Mouse (Mus musculus) NIH3T3 (cell line): ENCODE data around the gene Rundc3a.
A peak's percentile ranks its signal among the peaks of the same experiment; 100 is the strongest.
"Not testable (repeated sequence)": the region's sequence is repeated elsewhere in the genome, so short reads cannot be mapped to it uniquely, and the experiment has no call there.

Source experiments
- DNase-seq: peaks from one replicate; pipeline ENCODE4 v3.0.0-alpha.2; 2012; ENCODE audit warnings: low read depth

The Rundc3a gene

DNA sequence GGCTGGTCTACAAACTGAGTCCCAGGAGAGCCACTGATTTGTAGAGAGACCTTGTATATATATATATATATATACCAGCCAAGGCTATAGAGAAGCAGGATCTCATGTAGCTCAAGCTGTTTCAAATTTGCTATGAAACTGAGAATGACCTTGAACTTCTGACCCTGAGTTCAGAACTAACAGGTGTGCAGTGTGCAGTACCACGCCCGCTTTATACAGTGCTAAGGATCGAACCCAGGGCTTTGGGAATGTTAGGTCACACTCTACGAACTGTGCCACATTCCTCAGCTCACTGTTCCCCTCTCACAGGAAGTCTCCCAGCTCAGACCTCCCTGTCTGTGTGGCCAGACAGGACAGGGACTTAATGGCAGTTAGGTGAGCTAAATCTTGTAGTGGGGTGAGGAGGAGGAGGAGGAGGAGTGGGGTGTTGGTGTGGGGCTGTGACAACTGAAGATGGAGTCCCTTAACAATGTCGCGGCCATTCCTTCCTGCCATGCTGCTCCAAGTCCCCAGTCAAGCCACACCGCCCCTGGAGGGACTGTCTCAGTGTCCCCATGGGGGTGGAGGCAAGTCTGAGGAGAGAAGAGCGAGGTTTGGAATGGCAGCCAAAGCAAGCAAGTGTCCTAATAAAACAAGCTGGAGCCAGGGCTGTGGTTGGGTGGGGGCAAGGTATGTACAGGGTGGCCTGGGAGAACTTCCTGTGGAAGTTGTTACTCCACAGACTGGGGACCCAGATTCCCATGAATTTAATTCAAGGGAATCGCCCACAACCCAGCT is 25.5 kb upstream of the Rundc3a start:
- DNase-seq: no peak

DNA sequence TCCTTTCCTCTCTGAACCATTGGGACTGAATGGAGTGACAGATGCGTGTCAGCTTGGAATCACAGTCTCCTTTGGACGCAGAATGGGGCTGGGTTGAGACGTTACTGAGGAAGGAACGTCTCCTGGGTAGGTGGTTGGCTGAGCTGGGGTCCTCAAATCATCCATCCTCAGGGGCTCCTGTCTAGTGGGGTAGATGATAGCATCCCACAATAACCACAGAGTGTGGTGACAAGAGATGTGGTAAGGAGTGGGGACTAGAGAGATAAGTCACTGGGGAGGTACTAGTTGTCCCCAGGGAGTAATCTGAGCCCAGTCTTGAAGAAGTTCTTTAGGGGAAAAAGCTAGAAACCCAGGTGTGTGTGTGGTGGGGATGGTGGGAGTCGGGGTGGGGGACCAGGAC is 24.9 kb upstream of the Rundc3a start:
- no peak for DNase-seq

DNA sequence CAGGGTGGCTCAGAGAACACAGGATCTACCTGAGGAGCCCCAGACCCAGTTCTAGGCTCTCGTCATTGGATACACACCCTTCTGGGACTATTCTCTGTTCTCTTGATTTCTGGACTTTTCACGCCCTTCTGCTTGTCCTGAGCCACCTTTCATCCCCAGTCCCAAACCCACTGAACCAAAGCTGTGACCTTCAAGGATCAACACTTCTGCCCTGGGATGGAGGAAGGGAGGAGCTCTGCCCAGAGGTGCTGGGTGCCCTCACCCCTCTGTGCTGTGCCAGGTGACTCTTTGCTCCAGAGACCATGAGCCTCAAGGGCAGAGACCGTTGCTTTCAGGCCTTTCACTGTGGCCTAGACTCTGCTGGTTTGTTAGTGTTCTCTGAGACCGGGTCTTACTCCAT is 23.9 kb upstream of the Rundc3a start:
- no peak for DNase-seq

DNA sequence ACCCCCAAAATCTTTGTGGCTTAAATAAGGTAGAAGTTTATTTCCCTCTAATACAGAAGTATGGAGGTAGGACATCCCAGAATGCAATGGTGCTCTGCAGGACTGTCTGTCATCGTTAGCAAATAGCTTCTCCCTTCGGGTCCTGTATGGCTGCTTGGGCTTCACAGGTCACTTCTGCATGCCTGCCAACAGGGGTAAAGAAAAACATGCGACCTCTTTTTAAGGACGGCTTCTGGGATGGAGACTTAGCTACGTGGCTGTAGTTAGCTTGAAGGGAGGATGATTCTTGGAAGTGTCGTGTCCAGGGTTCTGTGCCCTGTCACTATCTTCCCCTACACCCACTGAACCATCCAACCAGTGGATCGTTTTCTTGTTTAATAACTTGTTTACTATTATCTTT is 22.9 kb upstream of the Rundc3a start:
- DNase-seq: no peak

DNA sequence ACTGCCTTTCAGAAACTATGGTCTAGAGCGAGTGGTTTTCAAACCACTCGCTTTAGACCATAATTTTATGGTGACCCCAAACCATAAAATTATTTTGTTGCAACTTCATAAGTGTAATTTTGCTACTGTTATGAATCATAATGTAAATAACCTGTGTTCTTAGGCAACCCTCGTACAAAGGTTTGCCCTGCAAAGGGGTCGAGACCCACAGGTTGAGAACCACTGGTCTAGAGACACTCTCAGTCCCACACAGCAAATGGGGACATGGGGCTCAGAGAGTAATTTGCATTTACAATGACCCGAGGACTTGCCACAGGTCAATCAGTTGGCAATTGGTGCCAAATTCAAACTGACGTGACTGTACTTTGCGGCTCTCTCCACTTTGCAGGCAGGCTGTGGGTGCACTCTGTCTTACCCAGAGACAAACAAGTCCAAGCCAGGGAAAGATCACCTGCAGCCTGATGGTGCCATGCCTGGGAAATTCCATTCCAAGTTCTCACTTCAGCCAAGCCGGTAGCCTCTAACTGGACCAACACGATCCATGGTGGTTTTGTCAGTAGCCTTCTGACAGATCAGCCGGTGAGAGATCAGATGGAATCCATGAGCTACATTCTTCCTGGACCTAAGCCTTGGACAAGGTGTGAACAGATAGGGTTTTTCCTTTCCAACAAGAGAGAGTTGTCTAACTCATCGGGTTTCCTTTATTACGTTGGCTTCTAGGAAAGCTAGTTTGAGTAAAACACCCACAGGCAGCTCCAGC is 21.1 kb upstream of the Rundc3a start:
- DNase-seq: no peak

DNA sequence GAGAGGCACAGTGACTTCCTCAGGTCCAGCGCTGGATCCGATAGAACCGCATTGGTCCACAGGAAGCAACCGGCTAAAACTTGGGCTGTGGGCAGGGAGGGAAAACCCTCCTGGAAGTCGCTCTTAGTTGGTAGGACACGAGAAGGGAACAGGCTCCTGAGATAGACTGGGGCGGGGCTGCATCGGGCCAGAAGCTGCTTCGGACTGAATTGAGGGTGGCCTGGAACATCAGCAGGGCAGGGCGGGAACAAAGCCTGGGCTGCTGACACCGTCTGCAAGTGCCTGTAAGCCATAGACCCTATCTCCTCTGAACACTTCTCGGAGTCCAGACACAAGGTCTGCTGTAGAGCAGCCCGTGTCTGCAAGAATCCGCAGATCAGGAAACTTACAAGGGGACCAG is 20.3 kb upstream of the Rundc3a start:
- DNase-seq: no peak

DNA sequence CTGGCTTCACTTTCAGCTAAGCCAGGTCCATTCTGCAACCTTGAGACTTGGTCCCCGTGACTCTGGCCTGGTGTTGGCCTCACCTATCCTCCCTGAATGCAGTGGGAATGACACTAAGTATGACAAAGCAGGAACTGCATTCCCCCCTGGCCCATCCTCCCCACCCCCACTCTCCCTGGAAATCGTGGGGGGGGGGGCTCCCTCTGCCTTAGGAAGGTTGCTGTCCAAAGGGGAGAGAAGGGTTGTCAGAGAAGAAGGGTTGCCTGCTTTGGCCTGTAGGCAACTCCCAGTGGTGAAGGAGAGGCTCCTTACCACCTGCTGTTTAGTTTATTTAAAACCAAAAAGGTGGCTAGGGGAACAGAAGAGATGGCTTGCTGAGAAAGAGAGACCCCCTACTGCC is 19.6 kb upstream of the Rundc3a start:
- DNase-seq: no peak

DNA sequence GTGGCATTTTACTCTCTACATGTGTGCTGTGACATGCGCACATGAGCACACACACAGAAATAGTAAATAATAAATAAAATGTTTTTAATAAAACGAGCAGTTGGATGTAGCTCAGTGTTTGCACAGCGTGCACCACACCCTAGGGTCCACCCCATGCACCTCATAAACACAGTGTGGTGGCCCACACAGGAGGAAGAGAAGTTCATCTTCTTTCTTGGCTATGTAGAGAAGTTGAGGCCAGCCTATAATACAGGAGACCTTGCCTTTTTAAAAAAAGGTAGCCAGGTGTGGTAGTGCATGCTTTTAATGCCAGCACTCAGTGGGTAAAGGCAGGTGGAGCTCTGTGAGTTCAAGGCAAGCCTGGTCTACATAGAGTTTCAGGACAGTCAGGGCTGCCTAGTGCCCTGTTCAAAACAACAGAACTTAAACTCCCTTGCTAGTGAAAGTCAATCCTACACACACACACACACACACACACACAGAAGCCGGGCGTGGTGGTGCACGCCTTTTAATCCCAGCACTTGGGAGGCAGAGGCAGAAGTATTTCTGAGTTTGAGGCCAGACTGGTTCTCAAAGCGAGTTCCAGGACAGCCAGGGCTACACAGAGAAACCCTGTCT is 19.0 kb upstream of the Rundc3a start:
- no peak for DNase-seq

DNA sequence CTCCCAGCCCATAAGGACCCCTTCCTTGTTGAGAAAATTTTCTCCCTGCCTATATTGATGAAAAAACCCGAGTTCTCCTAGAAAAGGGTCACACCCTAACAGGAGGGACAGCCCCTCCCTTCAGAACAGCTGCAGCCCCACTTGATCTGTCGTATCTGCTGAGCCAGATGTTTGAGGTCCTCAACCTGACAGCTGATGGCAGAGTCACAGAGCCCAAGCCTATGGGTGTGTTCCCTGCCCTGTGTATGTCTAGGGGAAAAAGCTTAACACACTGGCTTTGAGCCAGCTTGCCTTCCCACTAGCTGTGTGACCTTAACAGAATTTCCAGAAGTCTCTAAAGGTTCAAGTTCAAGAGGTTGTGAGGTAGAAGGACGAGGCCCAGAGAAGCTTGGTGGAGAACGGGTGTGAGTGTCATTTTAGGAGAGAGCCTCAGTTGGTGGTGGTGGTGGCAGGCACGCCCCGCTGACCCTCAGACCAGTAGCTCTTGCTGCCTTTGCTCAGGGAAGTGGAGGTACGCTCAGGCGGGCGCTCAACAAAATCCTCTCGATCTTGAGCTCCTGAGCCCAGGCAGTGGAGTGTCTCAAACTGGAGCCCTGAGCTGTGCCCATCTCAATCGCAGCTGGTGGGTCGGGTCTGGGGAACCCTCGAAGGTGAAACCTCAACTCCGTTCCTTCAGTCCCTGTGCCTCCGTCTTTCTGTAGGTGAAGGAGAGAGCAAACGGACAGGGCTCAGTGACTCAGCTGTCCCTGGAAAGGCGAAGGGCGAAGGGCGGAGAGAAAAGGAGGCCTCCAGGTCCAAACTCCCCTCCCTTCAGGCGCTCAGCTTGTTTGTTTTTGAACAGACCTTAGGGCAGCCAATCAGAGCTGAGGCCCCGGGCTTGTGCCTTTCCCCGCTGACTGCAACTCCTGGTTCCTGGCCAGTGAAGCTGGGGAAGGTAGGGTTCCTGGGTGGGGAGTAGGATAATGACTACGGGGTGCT is 17.7 kb upstream of the Rundc3a start:
- peak; percentile 51 for DNase-seq

DNA sequence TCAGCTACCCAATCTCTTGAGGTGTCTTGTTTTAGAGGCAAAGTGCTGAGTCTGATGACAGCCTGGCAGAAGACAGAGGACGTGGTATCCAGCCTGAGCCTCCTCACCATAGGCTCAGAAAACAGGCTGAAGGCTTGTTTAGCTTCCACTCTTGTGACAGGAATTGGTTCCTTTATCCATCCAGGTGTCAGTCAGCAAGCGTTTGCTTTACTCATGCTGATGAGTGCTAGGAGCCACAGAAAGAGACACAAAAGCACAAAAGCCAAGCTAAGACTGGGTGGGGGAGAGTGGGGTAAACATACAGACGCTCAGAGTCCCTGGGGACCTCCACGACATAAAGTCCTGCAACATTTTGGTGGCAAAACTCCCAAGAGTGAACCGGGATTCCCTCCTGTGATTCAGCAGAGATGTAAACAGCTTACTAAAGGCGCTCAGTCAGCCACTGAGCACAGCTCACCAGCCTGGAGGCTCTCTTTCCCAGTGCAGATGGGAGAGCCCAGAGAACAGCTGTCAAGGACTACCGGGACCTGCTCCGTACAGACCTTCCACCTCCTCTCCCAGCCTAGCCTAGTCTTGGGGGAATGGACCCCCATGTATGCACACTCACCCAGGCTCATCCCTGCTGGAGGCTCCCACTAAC is 16.9 kb upstream of the Rundc3a start:
- DNase-seq: peak; percentile 35

DNA sequence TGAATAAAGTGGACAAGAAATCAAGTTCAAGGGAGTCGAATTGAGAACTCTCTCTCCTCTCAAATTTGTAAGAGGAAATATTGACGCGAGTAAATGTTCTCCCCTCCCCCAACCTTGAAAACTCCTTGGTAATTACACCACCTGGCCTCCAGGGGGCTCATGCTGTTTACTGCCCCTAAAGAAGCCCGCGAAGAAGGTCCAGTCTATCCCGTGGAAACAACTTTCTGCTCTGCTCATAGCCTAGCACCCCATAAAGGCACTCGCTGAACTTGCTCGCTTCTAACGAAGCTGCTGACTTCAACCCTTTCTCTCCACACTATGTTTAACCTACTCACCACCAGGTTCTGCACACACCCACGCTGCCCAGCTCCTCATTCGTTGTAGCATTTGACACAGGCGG is 16.0 kb upstream of the Rundc3a start:
- no peak for DNase-seq

DNA sequence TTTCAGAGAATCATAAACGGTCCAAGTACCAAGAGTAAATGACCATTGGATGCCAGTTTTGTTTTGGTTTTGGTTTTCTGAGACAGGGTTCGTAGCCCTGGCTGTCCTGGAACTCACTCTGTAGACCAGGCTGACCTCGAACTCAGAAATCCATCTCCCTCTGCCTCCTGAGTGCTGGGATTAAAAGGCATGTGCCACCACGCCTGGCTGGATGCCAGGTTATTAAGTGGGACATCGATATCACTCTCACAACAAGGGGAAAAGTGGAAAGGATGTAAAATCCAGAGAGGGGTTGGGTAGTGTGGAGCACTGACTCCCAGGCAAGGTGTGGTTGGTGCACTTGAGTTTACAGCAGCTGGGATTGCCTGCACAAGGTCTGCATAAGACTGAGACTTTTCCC is 13.1 kb upstream of the Rundc3a start:
- no peak for DNase-seq

DNA sequence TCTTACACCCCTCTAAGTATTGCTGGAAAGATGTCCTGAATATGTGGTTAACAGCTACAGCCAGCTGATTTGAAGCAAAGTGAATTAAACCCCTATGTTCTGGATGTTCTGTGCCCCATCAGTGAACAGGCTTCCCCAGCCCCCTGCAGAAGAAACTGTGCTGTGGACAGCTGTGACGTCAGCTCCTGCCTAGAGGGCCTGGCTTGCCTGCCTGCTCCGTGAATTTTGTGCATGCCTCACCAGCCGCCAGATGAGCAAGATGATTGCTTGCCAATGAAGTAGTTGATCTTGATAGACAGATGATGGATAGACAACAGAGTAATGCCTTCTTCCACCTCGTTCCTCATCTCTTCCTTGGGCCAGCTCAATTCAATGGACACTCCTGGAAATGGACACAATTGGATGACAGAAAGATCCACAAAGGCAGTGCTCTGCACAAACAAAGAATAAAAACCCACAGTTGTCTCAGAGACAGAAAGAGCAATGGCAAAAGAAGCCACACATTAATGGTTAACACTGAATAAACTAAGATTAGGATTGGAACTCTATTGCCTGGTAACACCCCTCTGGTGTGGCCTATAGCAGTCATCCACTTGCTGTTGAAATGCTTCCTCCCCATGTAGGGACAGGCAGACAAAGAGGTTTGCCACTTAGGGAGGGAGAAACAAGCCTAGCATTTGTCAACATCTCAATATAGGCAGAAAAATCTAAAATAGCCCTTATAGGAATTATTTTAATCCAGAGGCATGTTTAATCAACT is 11.7 kb upstream of the Rundc3a start:
- DNase-seq: peak; percentile 68

DNA sequence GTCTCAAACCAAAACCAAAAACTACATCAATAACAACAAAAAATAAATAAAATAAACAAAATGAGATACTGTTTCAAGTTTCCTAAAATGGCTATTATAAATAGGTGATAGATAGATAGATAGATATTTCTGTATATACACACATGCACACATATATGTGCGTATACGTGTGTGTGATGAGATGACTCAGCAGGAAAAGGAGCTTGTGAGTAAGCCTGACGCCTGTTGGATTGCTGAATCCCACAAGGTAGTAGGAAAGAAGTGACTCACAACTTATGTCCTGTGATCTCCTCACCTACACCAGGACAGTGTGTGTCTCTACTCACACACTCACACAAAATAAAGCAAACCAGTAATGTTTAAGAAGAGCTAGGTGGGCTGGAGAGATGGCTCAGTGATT is 10.4 kb upstream of the Rundc3a start:
- no peak for DNase-seq

DNA sequence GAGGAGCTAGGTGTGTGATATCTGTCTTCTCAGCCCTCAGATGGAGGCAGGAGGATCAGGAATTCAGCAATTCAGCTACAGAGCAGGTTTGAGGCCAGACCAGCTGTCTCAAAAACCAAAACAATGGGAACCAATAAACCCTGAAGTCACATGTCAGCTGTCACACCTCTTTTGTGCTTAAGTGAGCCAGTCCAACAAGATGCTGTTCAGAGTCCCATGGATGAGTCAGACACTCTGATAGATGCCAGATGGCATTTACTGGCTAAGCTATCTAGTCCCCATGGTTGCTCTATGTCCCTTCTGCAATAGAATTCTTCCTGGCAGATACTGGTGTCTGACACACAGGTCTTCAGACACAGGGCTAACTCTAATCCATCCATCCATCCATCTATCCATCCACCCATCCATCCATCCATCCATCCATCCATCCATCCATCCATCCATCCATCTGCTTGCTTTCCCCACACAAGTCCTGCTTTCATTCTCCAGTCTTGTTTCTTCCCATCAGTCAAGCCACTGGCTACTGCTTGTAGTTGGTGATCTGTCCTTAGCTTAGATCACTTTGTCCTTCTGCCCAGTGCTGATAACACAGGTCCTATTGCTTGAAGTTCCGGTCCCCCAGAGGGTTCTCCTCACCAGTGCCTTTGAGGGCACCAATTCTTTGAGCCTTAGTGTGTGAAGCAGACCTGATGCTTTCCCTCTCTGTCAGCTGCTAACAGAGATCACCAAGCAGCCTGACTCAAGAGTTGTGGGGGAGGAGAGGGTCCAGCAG is 9.7 kb upstream of the Rundc3a start:
- DNase-seq: no peak

DNA sequence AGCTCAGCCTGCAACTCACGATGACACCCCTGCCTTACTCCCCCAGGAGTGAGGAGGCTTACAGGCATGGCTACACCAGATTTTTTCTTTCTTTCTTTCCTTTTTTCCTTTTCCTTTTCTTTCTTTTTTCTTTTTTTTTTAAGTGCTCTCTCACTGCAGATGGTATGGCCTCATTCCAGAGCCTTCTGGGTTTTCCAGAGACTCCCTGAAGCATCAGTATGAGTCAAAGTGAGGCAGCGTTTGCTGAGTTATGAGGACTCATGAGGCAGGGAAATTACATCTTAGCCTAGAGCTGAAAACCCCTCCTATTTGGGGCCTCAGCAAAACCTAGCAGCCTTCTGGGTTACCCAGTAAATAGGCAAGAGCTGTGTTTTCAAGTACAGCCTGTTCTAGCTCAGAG is 8.8 kb upstream of the Rundc3a start:
- DNase-seq: peak; percentile 91

DNA sequence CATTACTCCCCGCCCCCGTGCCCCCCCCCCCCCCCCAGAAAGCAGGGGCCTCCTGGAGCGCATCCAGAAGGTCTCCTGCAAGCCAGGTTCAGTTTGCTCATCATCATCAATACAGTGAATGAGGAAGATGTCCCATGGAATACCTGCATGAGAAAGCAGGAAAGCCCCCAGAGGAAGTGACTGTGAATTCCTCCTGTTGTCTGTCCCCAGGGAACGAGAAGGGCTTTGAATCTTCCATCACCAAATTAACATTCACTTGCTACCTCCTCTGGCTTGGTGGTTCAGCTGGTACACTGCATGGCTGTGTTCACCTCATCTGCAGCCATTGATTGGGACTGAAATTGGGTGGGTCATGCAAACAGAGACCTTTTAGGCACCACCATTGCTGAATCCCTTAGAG is 8.1 kb upstream of the Rundc3a start:
- DNase-seq: no peak

DNA sequence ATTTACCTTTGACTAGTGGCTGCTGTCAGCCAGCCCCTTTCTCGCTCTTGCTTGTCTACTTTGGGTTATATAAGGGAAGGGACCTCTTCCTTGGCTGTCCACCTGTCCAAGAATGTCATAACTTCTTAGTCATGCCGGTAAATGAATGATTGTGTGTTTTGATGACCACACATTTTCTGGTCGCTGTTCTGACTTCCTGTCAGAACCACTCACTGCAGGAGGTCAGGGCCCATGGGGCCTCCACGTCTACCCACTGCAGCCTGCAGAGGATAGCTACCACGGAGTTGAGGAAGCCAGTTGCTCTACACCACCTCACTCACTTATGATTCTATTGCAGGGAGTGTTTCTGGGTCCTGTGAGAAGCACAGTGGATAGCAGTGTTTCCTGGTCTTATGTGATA is 7.1 kb upstream of the Rundc3a start:
- DNase-seq: no peak

DNA sequence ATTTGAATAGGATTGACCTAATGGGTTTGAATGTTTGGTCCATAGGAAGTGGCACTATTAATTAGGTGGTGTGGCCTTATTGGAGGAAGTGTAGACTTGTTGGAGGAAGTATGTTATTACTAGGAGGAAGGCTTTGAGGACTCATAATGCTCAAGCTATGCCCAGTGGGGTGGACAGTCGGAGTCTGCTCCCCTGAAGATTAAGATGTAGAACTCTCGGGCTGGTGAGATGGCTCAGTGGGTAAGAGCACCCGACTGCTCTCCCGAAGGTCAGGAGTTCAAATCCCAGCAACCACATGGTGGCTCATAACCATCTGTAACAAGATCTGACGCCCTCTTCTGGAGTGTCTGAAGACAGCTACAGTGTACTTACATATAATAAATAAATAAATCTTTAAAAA is 3.8 kb upstream of the Rundc3a start:
- not testable (repeated sequence) for DNase-seq
